Mouse (Mus musculus) ES-Bruce4 (cell line): ENCODE results near the gene Ss18l2.

Source experiments
- CTCF ChIP-seq: IDR thresholded peaks from one replicate; pipeline ENCODE4 v1.8.1; 2011; ENCODE audit warnings: low read depth, low read length
- EP300 ChIP-seq: IDR thresholded peaks from 2 replicates; pipeline ENCODE4 v1.6.1; 2011; ENCODE audit warnings: low read depth, low read length; ENCODE audit not compliant: insufficient read depth
- POLR2A ChIP-seq: IDR thresholded peaks from one replicate; pipeline ENCODE4 v1.8.1; 2011; ENCODE audit warnings: low read length; ENCODE audit not compliant: insufficient read depth

DNA sequence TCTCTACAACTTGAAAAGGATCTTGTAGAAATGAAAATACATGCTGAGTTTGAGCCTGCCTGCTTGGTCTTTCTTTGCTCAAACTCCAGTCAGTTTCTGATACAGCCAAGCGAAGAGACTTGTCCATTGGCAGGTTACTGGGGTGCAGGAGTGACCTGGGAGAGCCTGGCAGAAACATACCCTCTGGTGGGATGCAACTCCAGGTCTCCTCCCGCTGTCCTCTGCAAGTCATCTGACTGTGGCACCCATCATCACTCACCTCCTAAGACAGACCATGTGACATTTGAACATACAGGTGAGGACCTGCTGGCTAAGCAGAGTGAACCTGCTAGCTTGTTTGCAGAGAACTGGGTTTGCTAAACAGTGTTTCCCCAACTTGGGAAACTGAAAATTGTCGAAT lies 46.7 kb downstream of the Ss18l2 start:
- TF ChIP-seq CTCF (no peak), EP300 (no peak), POLR2A (no peak)
